Mouse (Mus musculus): ENCODE results near the gene Klk12. TPM values are rescaled to one million over a fixed set of nuclear protein-coding genes. Genes with fewer than 3 reads are reported as not detected.

Gene Klk12
- polyA plus RNA-seq, 1 experiment from 2014 or later: not detected

DNA sequence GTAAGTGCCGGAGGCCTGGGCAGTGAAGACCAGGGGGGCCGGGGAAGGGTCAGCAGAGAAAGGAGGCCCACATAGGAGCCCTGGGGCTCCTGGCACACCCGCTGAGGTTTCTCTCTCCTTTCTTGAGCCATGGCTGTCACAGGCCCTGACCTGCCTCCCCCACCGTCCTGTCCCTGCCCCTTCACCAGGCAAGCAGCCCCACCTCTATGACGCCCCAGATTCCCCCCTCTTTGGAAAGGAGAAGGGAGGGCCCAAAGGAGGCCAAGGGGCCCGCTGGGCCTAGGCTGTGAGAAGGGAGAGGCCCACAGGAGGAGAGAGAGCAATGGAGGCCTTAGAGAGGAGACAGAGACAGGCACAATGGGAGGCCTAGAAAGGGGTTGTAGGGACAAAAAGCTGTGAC is 6.1 kb downstream of the Klk12 start:
- no peaks in the 10 kb centered on the region for H3K36me3 ChIP-seq (ENCODE audit: control insufficient read depth, insufficient read depth, low read length)
- 34% methylated on average over 6 of the region's 6 CpGs for WGBS
- no peaks in the 10 kb centered on the region for H3K4me1 ChIP-seq (ENCODE audit: control insufficient read depth, insufficient read depth, low read length)
- ATAC-seq: no peak
- no peaks in the 10 kb centered on the region for H3K9me3 ChIP-seq (replicated peaks; ENCODE audit: control insufficient read depth, low read length, poor library complexity, severe bottlenecking)
- no peak overlapping the region for H3K9ac ChIP-seq (ENCODE audit: low read depth, low read length)
- no peak overlapping the region for H3K27ac ChIP-seq (ENCODE audit: low read length)
- no peak overlapping the region for H3K4me2 ChIP-seq (ENCODE audit: low read length)
- H3K27me3 ChIP-seq (ENCODE audit: control insufficient read depth, insufficient read depth, low read depth, low read length): no peaks in the 10 kb centered on the region
- no peak overlapping the region for H3K4me3 ChIP-seq (ENCODE audit: low read depth, low read length)

DNA sequence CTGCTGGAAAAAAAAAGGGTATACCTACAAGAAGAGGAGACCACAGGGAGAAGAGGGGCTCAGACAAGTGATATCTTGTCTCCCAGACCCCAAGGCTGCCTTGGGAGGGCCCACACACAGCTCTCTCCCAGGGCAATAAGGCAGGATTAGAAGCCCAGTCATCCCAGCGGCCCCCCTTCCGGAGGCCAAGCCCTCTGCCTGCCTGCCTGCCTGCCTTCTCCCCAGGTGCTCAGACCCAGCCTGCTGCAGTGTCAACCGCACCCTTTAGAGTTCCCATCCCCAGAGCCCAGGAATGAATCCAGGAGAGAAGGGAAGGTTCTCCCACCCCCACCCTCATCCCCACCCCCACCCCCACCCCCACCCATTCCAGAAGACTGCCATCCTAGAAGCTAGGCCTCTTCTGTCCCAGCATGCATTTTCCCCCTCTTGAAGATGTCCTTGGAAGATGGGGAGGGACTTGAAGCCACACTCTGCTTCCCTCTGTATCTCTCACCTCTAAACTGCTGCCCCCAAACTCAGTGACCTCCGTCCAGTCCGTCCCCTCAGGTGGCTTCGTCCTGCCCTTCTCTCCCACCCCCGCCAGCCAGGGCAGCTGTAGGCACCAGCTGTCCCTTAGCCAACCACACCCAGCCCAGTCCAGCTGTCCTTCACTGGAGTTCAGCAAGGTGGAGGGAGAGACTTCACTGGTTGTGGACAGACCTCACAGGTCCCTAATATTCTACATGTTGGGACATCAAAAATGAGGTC is 6.8 kb downstream of the Klk12 start:
- Histone ChIP-seq H3K9me3 (replicated peaks; ENCODE audit: control insufficient read depth, low read length, poor library complexity, severe bottlenecking) (no peaks in the 10 kb centered on the region), H3K4me1 (ENCODE audit: control insufficient read depth, insufficient read depth, low read length) (no peaks in the 10 kb centered on the region), H3K4me2 (ENCODE audit: low read length) (no peak overlapping the region), H3K4me3 (ENCODE audit: low read depth, low read length) (no peak overlapping the region), H3K27ac (ENCODE audit: low read length) (no peak overlapping the region), H3K36me3 (ENCODE audit: control insufficient read depth, insufficient read depth, low read length) (no peaks in the 10 kb centered on the region), H3K27me3 (ENCODE audit: control insufficient read depth, insufficient read depth, low read depth, low read length) (no peaks in the 10 kb centered on the region), H3K9ac (ENCODE audit: low read depth, low read length) (no peak overlapping the region)
- ATAC-seq: no peak
- WGBS: 58% methylated on average over 6 of the region's 7 CpGs

- Histone ChIP-seq H3K27ac (ENCODE audit: low read length) (no peak overlapping the region), H3K27me3 (ENCODE audit: control insufficient read depth, insufficient read depth, low read depth, low read length) (no peaks in the 10 kb centered on the region), H3K9ac (ENCODE audit: low read depth, low read length) (no peak overlapping the region), H3K4me2 (ENCODE audit: low read length) (no peak overlapping the region), H3K9me3 (replicated peaks; ENCODE audit: control insufficient read depth, low read length, poor library complexity, severe bottlenecking) (no peaks in the 10 kb centered on the region), H3K36me3 (ENCODE audit: control insufficient read depth, insufficient read depth, low read length) (no peaks in the 10 kb centered on the region), H3K4me1 (ENCODE audit: control insufficient read depth, insufficient read depth, low read length) (no peaks in the 10 kb centered on the region), H3K4me3 (ENCODE audit: low read depth, low read length) (no peak overlapping the region)
- no peak for ATAC-seq
- WGBS: 90% methylated on average over 5 of the region's 5 CpGs
Observed at GRCm38 (mm10) chr7:43776506-43776905, 7.8 kb downstream of the Klk12 start.

- no peak overlapping the region for H3K4me2 ChIP-seq (ENCODE audit: low read length)
- H3K27me3 ChIP-seq (ENCODE audit: control insufficient read depth, insufficient read depth, low read depth, low read length): no peaks in the 10 kb centered on the region
- no peak for ATAC-seq
- no peak overlapping the region for H3K27ac ChIP-seq (ENCODE audit: low read length)
- WGBS: 88% methylated on average over 12 of the region's 12 CpGs
- peaks cover 2% of the 10 kb centered on the region for H3K4me1 ChIP-seq (ENCODE audit: control insufficient read depth, insufficient read depth, low read length)
- H3K4me3 ChIP-seq (ENCODE audit: low read depth, low read length): no peak overlapping the region
- H3K9me3 ChIP-seq (replicated peaks; ENCODE audit: control insufficient read depth, low read length, poor library complexity, severe bottlenecking): no peaks in the 10 kb centered on the region
- no peak overlapping the region for H3K9ac ChIP-seq (ENCODE audit: low read depth, low read length)
- H3K36me3 ChIP-seq (ENCODE audit: control insufficient read depth, insufficient read depth, low read length): no peaks in the 10 kb centered on the region
Observed at GRCm38 (mm10) chr7:43777423-43777822, 8.7 kb downstream of the Klk12 start.

DNA sequence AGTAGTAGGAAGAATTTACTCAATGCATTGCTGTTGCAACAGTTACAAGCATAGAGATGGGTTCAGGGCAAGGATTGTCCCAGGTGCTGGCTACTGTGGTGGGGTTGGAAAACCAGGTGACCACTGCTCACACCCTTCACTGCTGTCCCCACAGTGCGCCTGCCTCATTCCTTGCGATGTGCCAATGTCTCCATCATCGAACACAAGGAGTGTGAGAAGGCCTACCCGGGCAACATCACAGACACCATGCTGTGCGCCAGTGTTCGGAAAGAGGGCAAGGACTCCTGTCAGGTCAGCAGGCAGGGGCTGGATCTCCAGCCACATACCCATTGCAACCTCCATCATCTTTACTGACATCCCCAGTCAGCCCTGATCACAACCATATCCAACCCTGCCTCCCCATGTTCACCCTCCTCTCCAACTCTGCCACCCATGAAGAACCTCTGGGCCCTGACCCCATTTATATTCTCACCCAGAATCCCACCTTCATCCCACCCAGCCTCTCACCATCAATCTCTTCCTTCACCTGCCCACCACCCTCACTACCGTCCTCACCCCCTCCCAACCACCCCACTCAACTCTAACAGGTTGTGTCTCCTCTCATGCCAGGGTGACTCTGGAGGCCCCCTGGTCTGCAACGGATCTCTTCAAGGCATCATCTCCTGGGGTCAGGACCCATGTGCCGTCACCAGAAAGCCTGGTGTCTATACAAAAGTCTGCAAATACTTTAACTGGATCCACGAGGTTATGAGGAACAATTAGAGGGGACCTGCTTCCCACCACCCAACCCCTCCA is 9.7 kb downstream of the Klk12 start:
- no peak for ATAC-seq
- Histone ChIP-seq H3K9ac (ENCODE audit: low read depth, low read length) (no peak overlapping the region), H3K27me3 (ENCODE audit: control insufficient read depth, insufficient read depth, low read depth, low read length) (peaks cover 4% of the 10 kb centered on the region), H3K4me3 (ENCODE audit: low read depth, low read length) (no peak overlapping the region), H3K36me3 (ENCODE audit: control insufficient read depth, insufficient read depth, low read length) (no peaks in the 10 kb centered on the region), H3K27ac (ENCODE audit: low read length) (no peak overlapping the region), H3K4me1 (ENCODE audit: control insufficient read depth, insufficient read depth, low read length) (peaks cover 6% of the 10 kb centered on the region), H3K9me3 (replicated peaks; ENCODE audit: control insufficient read depth, low read length, poor library complexity, severe bottlenecking) (no peaks in the 10 kb centered on the region), H3K4me2 (ENCODE audit: low read length) (no peak overlapping the region)
- 90% methylated on average over 10 of the region's 10 CpGs for WGBS

DNA sequence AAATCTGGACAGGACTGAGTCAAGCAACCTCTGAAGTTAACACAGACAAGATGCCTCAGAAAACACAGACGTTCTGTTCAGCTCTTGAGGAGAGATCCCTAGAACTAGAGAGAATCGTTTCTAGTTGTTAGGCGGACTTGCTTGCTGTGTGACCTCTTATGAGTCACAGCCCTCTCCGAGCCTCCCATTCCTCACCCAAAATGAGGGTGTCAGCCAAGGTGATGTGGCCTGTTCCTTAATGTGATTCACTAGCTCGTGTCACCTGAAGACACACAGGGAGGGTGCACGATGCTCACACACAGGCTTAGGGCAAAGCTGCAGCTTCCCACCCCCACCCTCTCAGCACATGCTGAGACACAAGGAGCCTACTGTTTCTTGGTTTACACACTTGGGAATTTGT is 11.5 kb downstream of the Klk12 start:
- ATAC-seq: no peak
- WGBS: 71% methylated on average over 6 of the region's 6 CpGs
- H3K4me3 ChIP-seq (ENCODE audit: low read depth, low read length): no peak overlapping the region
- H3K4me1 ChIP-seq (ENCODE audit: control insufficient read depth, insufficient read depth, low read length): peaks cover 6% of the 10 kb centered on the region
- H3K36me3 ChIP-seq (ENCODE audit: control insufficient read depth, insufficient read depth, low read length): no peaks in the 10 kb centered on the region
- H3K27me3 ChIP-seq (ENCODE audit: control insufficient read depth, insufficient read depth, low read depth, low read length): peaks cover 6% of the 10 kb centered on the region
- H3K27ac ChIP-seq (ENCODE audit: low read length): no peak overlapping the region
- no peak overlapping the region for H3K9ac ChIP-seq (ENCODE audit: low read depth, low read length)
- H3K9me3 ChIP-seq (replicated peaks; ENCODE audit: control insufficient read depth, low read length, poor library complexity, severe bottlenecking): no peaks in the 10 kb centered on the region
- no peak overlapping the region for H3K4me2 ChIP-seq (ENCODE audit: low read length)

DNA sequence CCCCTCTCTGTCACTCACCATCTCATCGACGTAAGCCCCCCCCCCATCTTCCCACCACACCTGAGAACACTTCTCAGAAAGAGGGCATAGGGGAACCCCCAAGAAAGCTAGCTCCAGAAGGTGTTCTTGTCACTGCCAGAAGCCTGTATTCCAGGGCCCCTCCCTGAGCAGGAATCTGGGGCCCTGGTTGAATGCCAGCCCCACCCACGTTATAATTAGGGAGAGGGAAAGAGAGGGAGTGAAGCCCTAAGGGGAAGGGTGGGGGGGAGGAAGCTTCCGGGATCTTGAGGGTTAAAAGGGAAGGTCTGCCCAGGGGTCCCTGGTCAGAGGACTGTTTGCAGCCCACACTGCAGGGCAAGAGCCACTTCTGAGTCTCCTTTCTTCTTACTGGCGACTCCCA is 12.0 kb downstream of the Klk12 start, which contains the start of gene Klk10:
TSS of gene Klk10 (plus strand) at position 290 of the 400 bp plus-strand sequence.
- H3K4me2 ChIP-seq (ENCODE audit: low read length): no peak within 1 kb of the TSS
- H3K4me1 ChIP-seq (ENCODE audit: control insufficient read depth, insufficient read depth, low read length): peaks cover 6% of the 10 kb centered on the region
- H3K9ac ChIP-seq (ENCODE audit: low read depth, low read length): no peak within 1 kb of the TSS
- H3K36me3 ChIP-seq (ENCODE audit: control insufficient read depth, insufficient read depth, low read length): no peaks in the 10 kb centered on the region
- H3K27ac ChIP-seq (ENCODE audit: low read length): no peak within 1 kb of the TSS
- ATAC-seq: no peak
- peaks cover 6% of the 10 kb centered on the region for H3K27me3 ChIP-seq (ENCODE audit: control insufficient read depth, insufficient read depth, low read depth, low read length)
- WGBS: 63% methylated on average over 5 of the region's 5 CpGs
- H3K4me3 ChIP-seq (ENCODE audit: low read depth, low read length): no peak within 1 kb of the TSS
- H3K9me3 ChIP-seq (replicated peaks; ENCODE audit: control insufficient read depth, low read length, poor library complexity, severe bottlenecking): no peaks in the 10 kb centered on the region

DNA sequence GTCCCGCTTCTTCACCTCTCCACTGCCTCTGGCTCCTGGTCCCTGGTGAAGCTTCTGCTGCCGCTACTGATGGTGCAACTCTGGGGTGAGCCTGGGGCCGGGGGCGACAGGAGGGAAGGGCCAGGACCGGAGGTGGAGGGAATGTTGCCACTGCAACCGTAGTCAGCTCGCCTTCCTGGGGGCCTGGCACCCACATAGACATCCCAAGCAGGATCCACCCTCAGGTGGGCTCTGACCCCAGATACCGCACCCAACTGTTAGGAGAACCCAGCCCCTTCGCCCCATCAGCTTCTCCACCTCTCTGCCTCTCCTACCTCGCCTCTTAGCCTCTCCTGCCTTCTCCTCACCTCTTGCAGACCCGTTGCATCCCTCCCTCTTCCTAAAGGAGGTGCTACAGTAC is 12.8 kb downstream of the Klk12 start:
- no peak overlapping the region for H3K27ac ChIP-seq (ENCODE audit: low read length)
- H3K9ac ChIP-seq (ENCODE audit: low read depth, low read length): no peak overlapping the region
- H3K36me3 ChIP-seq (ENCODE audit: control insufficient read depth, insufficient read depth, low read length): no peaks in the 10 kb centered on the region
- peaks cover 6% of the 10 kb centered on the region for H3K4me1 ChIP-seq (ENCODE audit: control insufficient read depth, insufficient read depth, low read length)
- H3K9me3 ChIP-seq (replicated peaks; ENCODE audit: control insufficient read depth, low read length, poor library complexity, severe bottlenecking): no peaks in the 10 kb centered on the region
- H3K4me3 ChIP-seq (ENCODE audit: low read depth, low read length): no peak overlapping the region
- H3K4me2 ChIP-seq (ENCODE audit: low read length): no peak overlapping the region
- 89% methylated on average over 11 of the region's 11 CpGs for WGBS
- H3K27me3 ChIP-seq (ENCODE audit: control insufficient read depth, insufficient read depth, low read depth, low read length): peaks cover 6% of the 10 kb centered on the region
- no peak for ATAC-seq

Measured in midbrain, embryonic 16.5 days (tissue).